26 mouse cellular contexts compared by ENCODE assay signal in the genomic region with DNA sequence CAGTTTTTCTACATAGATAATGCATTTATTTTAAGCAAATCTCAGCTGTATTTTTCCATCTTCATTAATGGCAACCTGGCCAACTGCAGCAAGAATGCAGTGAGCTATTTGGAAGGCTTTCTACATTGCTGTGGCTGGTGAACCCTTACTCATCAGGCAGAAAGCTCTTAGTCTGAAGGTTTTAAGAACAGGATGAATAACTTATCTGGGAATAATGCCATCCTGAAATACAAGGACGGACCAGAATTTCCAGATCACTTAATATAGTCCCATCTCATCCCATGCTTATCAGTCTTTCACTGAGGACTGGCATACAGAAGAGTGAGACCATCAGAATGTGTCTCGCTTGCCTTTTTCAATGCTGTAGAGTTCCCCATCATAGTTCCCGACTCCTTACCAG.
"Had no signal": no experiment of that assay in that cellular context is flagged by ENCODE, and none has a peak within 500 bp of the region (broad histone marks: within the 10 kb centered on the region; RNA-seq: fewer than 3 reads in every experiment).

No protein-coding gene starts in this region.

- H3K4me3 ChIP-seq: heart, embryonic 10.5 days; heart, embryonic 12.5 days; hindbrain, embryonic 10.5 days; hindbrain, embryonic 12.5 days; intestine, embryonic 15.5 days; layer of hippocampus, adult 2 months; left cerebral cortex, adult 2 months; limb, embryonic 10.5 days; limb, embryonic 12.5 days; liver, embryonic 13.5 days; liver, embryonic 15.5 days had no signal

- DNase-seq: gastrocnemius, postnatal 14 days; gastrocnemius, postnatal 36 days; heart, adult 18-20 months; heart, postnatal 10 days; heart, postnatal 4 days; kidney, adult 18-20 months; kidney, adult 8-10 months; kidney, postnatal 10 days; kidney, postnatal 25 days; kidney, postnatal 4 days; liver; liver, embryonic 13.5 days had no signal

- H3K27ac ChIP-seq: heart, embryonic 10.5 days; hindbrain, embryonic 10.5 days; hindbrain, embryonic 12.5 days; hindbrain, embryonic 14.5 days; intestine, embryonic 15.5 days; layer of hippocampus, adult 2 months; left cerebral cortex, adult 2 months; limb, embryonic 10.5 days; limb, embryonic 12.5 days; liver, embryonic 13.5 days; liver, embryonic 15.5 days had no signal

- ATAC-seq: hindbrain, embryonic 16.5 days; inflammation-experienced regulatory T-cells, adult 6 months; intestine, embryonic 15.5 days; intestine, postnatal 0 days had no signal

- H3K4me1 ChIP-seq: heart, embryonic 10.5 days; heart, embryonic 12.5 days; intestine, embryonic 15.5 days; limb, embryonic 10.5 days; limb, embryonic 12.5 days; liver, embryonic 13.5 days; liver, embryonic 15.5 days had no signal
